22 mouse cellular contexts compared by ENCODE assay signal in genomic region chr13:40739121-40739650, GRCm38 (mm10). TPM values are rescaled to one million over a fixed set of nuclear protein-coding genes. Genes with fewer than 3 reads are reported as not detected.
DNase-seq lines count a peak whose midpoint lies in the region; ATAC-seq and TF ChIP-seq lines count a peak whose summit lies in the region.
"Had no signal": no experiment of that assay in that cellular context is flagged by ENCODE, and none has a peak within 500 bp of the region (broad histone marks: within the 10 kb centered on the region; RNA-seq: fewer than 3 reads in every experiment).

No protein-coding gene starts in this region.

- no peak overlapping the region for H3K27ac ChIP-seq in forebrain, embryonic 11.5 days (ENCODE audit: low read depth, low read length)
- no peak overlapping the region for H3K27ac ChIP-seq in forebrain, postnatal 0 days (ENCODE audit: low read depth, low read length)
- no peak overlapping the region for H3K27ac ChIP-seq in kidney, postnatal 0 days
- no peak overlapping the region for H3K27ac ChIP-seq in embryonic facial prominence, embryonic 12.5 days
- no peak overlapping the region for H3K27ac ChIP-seq in limb, embryonic 14.5 days (replicated peaks; ENCODE audit: low read depth, low read length)
- H3K27ac ChIP-seq: gastrocnemius, adult 2 months; heart, embryonic 15.5 days; hindbrain, embryonic 12.5 days; intestine, embryonic 15.5 days; liver, embryonic 13.5 days had no signal

- H3K4me3 ChIP-seq in forebrain, embryonic 11.5 days (ENCODE audit: low read depth, low read length): no peak overlapping the region
- no peak overlapping the region for H3K4me3 ChIP-seq in forebrain, postnatal 0 days (ENCODE audit: low read depth, low read length)
- no peak overlapping the region for H3K4me3 ChIP-seq in kidney, postnatal 0 days (replicated peaks; ENCODE audit: low read depth, low read length)
- H3K4me3 ChIP-seq in embryonic facial prominence, embryonic 12.5 days: no peak overlapping the region
- peak overlapping the region; percentile 7; the same call in 1 of the 2 replicates for H3K4me3 ChIP-seq in limb, embryonic 14.5 days (replicated peaks; ENCODE audit: low read length)
- H3K4me3 ChIP-seq: erythroblast, embryonic 14.5 days; gastrocnemius, adult 2 months; heart, embryonic 15.5 days; hindbrain, embryonic 12.5 days; intestine, embryonic 15.5 days; liver, embryonic 13.5 days had no signal

- H3K4me2 ChIP-seq in forebrain, embryonic 11.5 days (ENCODE audit: low read depth, low read length, severe bottlenecking): no peak overlapping the region
- no peak overlapping the region for H3K4me2 ChIP-seq in forebrain, postnatal 0 days (ENCODE audit: low read depth)
- 0 out of 2 replicates have a peak overlapping the region, but pooled peaks have one; percentile 52 for H3K4me2 ChIP-seq in kidney, postnatal 0 days (ENCODE audit: low read length)
- H3K4me2 ChIP-seq in embryonic facial prominence, embryonic 12.5 days (replicated peaks): peak overlapping the region; percentile 39
- peak overlapping the region; percentile 27; the same call in 1 of the 2 replicates for H3K4me2 ChIP-seq in limb, embryonic 14.5 days (replicated peaks; ENCODE audit: low read depth, low read length, severe bottlenecking)
- H3K4me2 ChIP-seq: heart, embryonic 15.5 days; intestine, embryonic 15.5 days; liver, embryonic 13.5 days had no signal

- peaks cover 97% of the 10 kb centered on the region for H3K27me3 ChIP-seq in forebrain, embryonic 11.5 days (ENCODE audit: control insufficient read depth, insufficient read depth, low read length)
- peaks cover 95% of the 10 kb centered on the region for H3K27me3 ChIP-seq in forebrain, postnatal 0 days (ENCODE audit: insufficient read depth, low read length)
- H3K27me3 ChIP-seq in kidney, postnatal 0 days (ENCODE audit: insufficient read depth, low read length): peaks cover 87% of the 10 kb centered on the region
- peaks cover 94% of the 10 kb centered on the region for H3K27me3 ChIP-seq in embryonic facial prominence, embryonic 12.5 days
- peaks cover 97% of the 10 kb centered on the region for H3K27me3 ChIP-seq in limb, embryonic 14.5 days (ENCODE audit: control insufficient read depth, insufficient read depth, low read length)
- H3K27me3 ChIP-seq: CH12.LX had no signal

- H3K9me3 ChIP-seq in forebrain, embryonic 11.5 days (ENCODE audit: control insufficient read depth, low read length): no peaks in the 10 kb centered on the region
- no peaks in the 10 kb centered on the region for H3K9me3 ChIP-seq in forebrain, postnatal 0 days (ENCODE audit: low read length)
- H3K9me3 ChIP-seq in kidney, postnatal 0 days (replicated peaks; ENCODE audit: low read length): no peaks in the 10 kb centered on the region
- H3K9me3 ChIP-seq in embryonic facial prominence, embryonic 12.5 days: no peaks in the 10 kb centered on the region
- H3K9me3 ChIP-seq in limb, embryonic 14.5 days (ENCODE audit: control insufficient read depth, low read length): no peaks in the 10 kb centered on the region
- H3K9me3 ChIP-seq: heart, embryonic 15.5 days; hindbrain, embryonic 12.5 days; intestine, embryonic 15.5 days; liver, embryonic 13.5 days had no signal

- under 1% methylated on average over 17 of the region's 17 CpGs for WGBS in forebrain, embryonic 11.5 days
- under 1% methylated on average over 17 of the region's 17 CpGs for WGBS in forebrain, postnatal 0 days
- 3% methylated on average over 17 of the region's 17 CpGs for WGBS in kidney, postnatal 0 days
- WGBS in embryonic facial prominence, embryonic 12.5 days: 0% methylated on average over 17 of the region's 17 CpGs
- WGBS in limb, embryonic 14.5 days: under 1% methylated on average over 17 of the region's 17 CpGs

- H3K36me3 ChIP-seq in forebrain, embryonic 11.5 days (ENCODE audit: control insufficient read depth, insufficient read depth, low read length): no peaks in the 10 kb centered on the region
- no peaks in the 10 kb centered on the region for H3K36me3 ChIP-seq in forebrain, postnatal 0 days (ENCODE audit: insufficient read depth)
- no peaks in the 10 kb centered on the region for H3K36me3 ChIP-seq in kidney, postnatal 0 days (ENCODE audit: insufficient read depth, low read length)
- H3K36me3 ChIP-seq in embryonic facial prominence, embryonic 12.5 days: no peaks in the 10 kb centered on the region
- H3K36me3 ChIP-seq in limb, embryonic 14.5 days (ENCODE audit: control insufficient read depth, insufficient read depth, low read length): no peaks in the 10 kb centered on the region
- H3K36me3 ChIP-seq: heart, embryonic 15.5 days; hindbrain, embryonic 12.5 days; intestine, embryonic 15.5 days; liver, embryonic 13.5 days had no signal

- TF ChIP-seq CTCF in forebrain, postnatal 0 days (IDR thresholded peaks at IDR 0.05; ENCODE audit: low read depth): no peak
- no peak for TF ChIP-seq CTCF in kidney, postnatal 0 days (IDR thresholded peaks at IDR 0.05; ENCODE audit: low read depth)

- no peak for TF ChIP-seq POLR2A in limb, embryonic 14.5 days (IDR thresholded peaks at IDR 0.05; ENCODE audit: borderline replicate concordance, extremely low read depth, insufficient read depth, insufficient read length)

- no peak overlapping the region for H3K9ac ChIP-seq in forebrain, embryonic 11.5 days (ENCODE audit: low read length)
- H3K9ac ChIP-seq in forebrain, postnatal 0 days: no peak overlapping the region
- H3K9ac ChIP-seq in kidney, postnatal 0 days (ENCODE audit: low read depth, low read length): no peak overlapping the region
- H3K9ac ChIP-seq in embryonic facial prominence, embryonic 12.5 days: no peak overlapping the region
- no peak overlapping the region for H3K9ac ChIP-seq in limb, embryonic 14.5 days (ENCODE audit: low read depth, low read length, severe bottlenecking)
- H3K9ac ChIP-seq: heart, embryonic 15.5 days; hindbrain, embryonic 12.5 days; intestine, embryonic 15.5 days; liver, embryonic 13.5 days had no signal

- ATAC-seq in forebrain, embryonic 11.5 days (replicated peaks; ENCODE audit: low FRiP score): no peak
- ATAC-seq in forebrain, postnatal 0 days: no peak
- no peak for ATAC-seq in kidney, postnatal 0 days (replicated peaks; ENCODE audit: low FRiP score, low read depth)
- no peak for ATAC-seq in embryonic facial prominence, embryonic 12.5 days (ENCODE audit: insufficient number of reproducible peaks, insufficient read depth, low FRiP score, low TSS enrichment)
- ATAC-seq in limb, embryonic 14.5 days (ENCODE audit: low FRiP score, low read depth): no peak
- ATAC-seq: forebrain, embryonic 16.5 days; intestine, embryonic 15.5 days had no signal

- H3K4me1 ChIP-seq in forebrain, embryonic 11.5 days (replicated peaks; ENCODE audit: control insufficient read depth, insufficient read depth, low read length): peaks cover 2% of the 10 kb centered on the region; the same call in 1 of the 2 replicates
- no peaks in the 10 kb centered on the region for H3K4me1 ChIP-seq in forebrain, postnatal 0 days (ENCODE audit: insufficient read depth)
- H3K4me1 ChIP-seq in kidney, postnatal 0 days (replicated peaks; ENCODE audit: insufficient read depth, low read length): peaks cover 3% of the 10 kb centered on the region; the same call in 1 of the 2 replicates
- peaks cover 6% of the 10 kb centered on the region; the same call in 1 of the 2 replicates for H3K4me1 ChIP-seq in embryonic facial prominence, embryonic 12.5 days
- peaks cover 3% of the 10 kb centered on the region; the same call in 1 of the 2 replicates for H3K4me1 ChIP-seq in limb, embryonic 14.5 days (ENCODE audit: control insufficient read depth, insufficient read depth, low read length)

- DNase-seq in forebrain, embryonic 11.5 days (ENCODE audit: low spot score): peak; percentile 54
- DNase-seq in forebrain, postnatal 0 days: no peak
- no peak for DNase-seq in kidney, postnatal 0 days (ENCODE audit: low spot score)
- DNase-seq in kidney, postnatal 4 days: no peak
- no peak for DNase-seq in limb, embryonic 14.5 days (ENCODE audit: low spot score)
- DNase-seq in adrenal gland, postnatal 36 days: no peak
- DNase-seq: adrenal gland, adult 8-10 months; cerebellum, adult 11 months; cerebellum, postnatal 36 days; gastrocnemius, adult 2 months; kidney, postnatal 36 days; liver, embryonic 13.5 days; right cerebral cortex, postnatal 25 days; thymus, postnatal 14 days had no signal

RNA-seq across cellular contexts. Expression of gene Tfap2a, which starts 1.0 kb away (rescaled TPM):
- 3.3 and 3.6 TPM in 2 replicates for polyA plus RNA-seq in forebrain, embryonic 11.5 days (2014; fragmentation: Nextera tagmentation; extraction: Ambion mirVana)
- 0.38 TPM in 1 of 2 replicates, not detected in the other for total RNA-seq in forebrain, postnatal 0 days (2014; rRNA removed)
- 0.18 and 0.28 TPM in 2 replicates for polyA plus RNA-seq in forebrain, postnatal 0 days (2015; fragmentation: Nextera tagmentation; extraction: Ambion mirVana)
- polyA plus RNA-seq in kidney, postnatal 0 days (2015; fragmentation: Nextera tagmentation; extraction: Ambion mirVana): 2.5 and 2.9 TPM in 2 replicates
- 8.5 and 9.5 TPM in 2 replicates for polyA plus RNA-seq in embryonic facial prominence, embryonic 12.5 days (2016; fragmentation: Nextera tagmentation; extraction: Ambion mirVana)
- polyA plus RNA-seq in limb, embryonic 14.5 days (2012; rRNA removed): 21.5 and 23.9 TPM in 2 replicates
- polyA plus RNA-seq in limb, embryonic 14.5 days (2014; fragmentation: Nextera tagmentation; extraction: Ambion mirVana): 9.6 and 12.8 TPM in 2 replicates
- total RNA-seq in adrenal gland, postnatal 36 days (2021): under 1 TPM; 0.20 TPM
- total RNA-seq: CH12.LX; granulocyte monocyte progenitor cell, adult 5-6 weeks had no signal
- polyA plus RNA-seq: erythroblast, embryonic 14.5 days; liver, embryonic 13.5 days had no signal

Comparison
In these comparisons a context has a peak if more than half of its experiments do, and no peak if none do; other contexts are left out.
1. H3K4me2 ChIP-seq: peak in kidney, postnatal 0 days (single experiment), embryonic facial prominence, embryonic 12.5 days (single experiment) and limb, embryonic 14.5 days (single experiment); none in forebrain, embryonic 11.5 days (single experiment) and forebrain, postnatal 0 days (single experiment).